Mouse (Mus musculus) brain, embryonic 14.5 days (tissue): Measurements from ENCODE around the gene Slc3a1.

Experiments
- CTCF ChIP-seq: fragments of 200-500 bp; IDR thresholded peaks from 2 replicates; pipeline ENCODE4 v1.5.1; 2012; ENCODE audit warnings: inconsistent platforms, mild to moderate bottlenecking, moderate library complexity, borderline replicate concordance; ENCODE audit not compliant: insufficient read depth, insufficient read length; ENCODE audit errors: extremely low read depth
- POLR2A ChIP-seq: fragments of 200-500 bp; IDR thresholded peaks from 2 replicates; pipeline ENCODE4 v1.6.1; 2012; ENCODE audit warnings: mild to moderate bottlenecking, inconsistent platforms, borderline replicate concordance; ENCODE audit not compliant: poor library complexity, insufficient read depth, insufficient read length, severe bottlenecking; ENCODE audit errors: extremely low read depth

DNA sequence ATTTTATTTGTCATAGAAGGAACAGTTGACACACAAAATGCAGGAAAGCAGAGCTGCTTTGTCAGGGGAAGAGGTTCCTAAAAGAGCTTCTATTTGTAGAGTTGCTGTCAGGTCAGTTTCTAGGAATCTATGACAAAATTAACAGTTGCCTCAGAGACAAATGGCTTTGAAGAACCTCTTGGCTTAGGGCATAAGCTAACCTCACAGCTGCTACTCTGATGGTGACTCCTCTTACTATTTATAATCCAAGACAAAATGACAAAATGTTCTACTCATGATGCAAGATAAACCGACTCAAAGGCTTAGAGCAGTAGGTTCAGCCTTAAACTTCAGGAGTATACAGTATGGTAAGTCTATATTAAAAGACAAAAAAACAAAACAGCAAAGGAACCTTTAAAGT lies 58.3 kb downstream of the Slc3a1 start:
- TF ChIP-seq POLR2A: no peak
- no peak for TF ChIP-seq CTCF
